Mouse (Mus musculus) left cerebral cortex, postnatal 25 days (tissue): ENCODE data around the gene Tmem59l. TPM values are rescaled to one million over a fixed set of nuclear protein-coding genes. Genes with fewer than 3 reads are reported as not detected.
A peak's percentile ranks its signal among the peaks of the same experiment; 100 is the strongest.

ENCODE experiments used
- DNase-seq, 2 experiments: peaks; one replicate each; pipeline ENCODE4 v3.0.0; 2022; ENCODE audit warnings: low spot score in 2 of 2, mixed read lengths in 1 of 2
- intact Hi-C: fragments of 180-260 bp; cut with DNase I; formaldehyde crosslinking; loops from one replicate; pipeline ENCODE4 v1.15.1; 2025
- total RNA-seq, 2 experiments: library from RNA; stranded (reverse); gene quantifications; 2 replicates each; pipeline ENCODE4 v1.2.3; 2021

Tmem59l gene
- total RNA-seq, 2 experiments from 2014 or later = 264 to 286 TPM

GRCm38 (mm10) chr8:70510228-70510915, 23.2 kb upstream of the Tmem59l start, which contains the start of gene Uba52:
Gene Uba52, minus strand, starts transcription at chr8:70510801.
- DNase-seq = peak; percentile 98 to 99
- intact Hi-C loops = no loop called here

- intact Hi-C loops = loop anchor here (5.0 kb wide), 1 partner anchor 157 kb away; the partner anchor contains the start of gene Upf1
- DNase-seq = no peak
Observed at GRCm38 (mm10) chr8:70509281-70509952, 22.3 kb upstream of the Tmem59l start.

- no peak for DNase-seq
- intact Hi-C loops = loop anchor here (5.0 kb wide), 1 partner anchor 155 kb away; the partner anchor contains the start of gene Upf1
Observed at GRCm38 (mm10) chr8:70507027-70507393, 19.9 kb upstream of the Tmem59l start.

- peak; percentile 94 to 95 for DNase-seq
- intact Hi-C loops = loop anchor here (5.0 kb wide), 1 partner anchor 154 kb away; the partner anchor contains the start of gene Upf1
Observed at GRCm38 (mm10) chr8:70506328-70507026, 19.3 kb upstream of the Tmem59l start, which contains the start of gene Rex1bd. Gene Rex1bd, minus strand, starts transcription at chr8:70506752.

- DNase-seq = no peak
- intact Hi-C loops = loop anchor here (5.0 kb wide), 1 partner anchor 154 kb away; the partner anchor contains the start of gene Upf1
Observed at GRCm38 (mm10) chr8:70505698-70506327, 18.7 kb upstream of the Tmem59l start.

- DNase-seq = peak; percentile 77 to 87
- intact Hi-C loops = loop anchor here (5.0 kb wide), 1 partner anchor 153 kb away; the partner anchor contains the start of gene Upf1
Observed at GRCm38 (mm10) chr8:70504851-70505250, 17.7 kb upstream of the Tmem59l start.

GRCm38 (mm10) chr8:70504291-70504716, 17.1 kb upstream of the Tmem59l start:
- DNase-seq = peak; percentile 47
- intact Hi-C loops = no loop called here

- intact Hi-C loops = loop anchor here (1.0 to 2.0 kb wide), 2 partner anchors 86 to 120 kb away; no protein-coding TSS in a partner anchor
- peak; percentile 55 to 63 for DNase-seq
Observed at GRCm38 (mm10) chr8:70503062-70503750, 16.0 kb upstream of the Tmem59l start.

GRCm38 (mm10) chr8:70502540-70502939, 15.4 kb upstream of the Tmem59l start:
- intact Hi-C loops = loop anchor here (2.0 kb wide), 1 partner anchor 86 kb away; no protein-coding TSS in a partner anchor
- DNase-seq = peak in 1 of 2 experiments; percentile 38

GRCm38 (mm10) chr8:70501820-70502529, 14.8 kb upstream of the Tmem59l start:
- intact Hi-C loops = loop anchor here (2.0 kb wide), 1 partner anchor 85 kb away; no protein-coding TSS in a partner anchor
- DNase-seq = no peak

GRCm38 (mm10) chr8:70500386-70501301, 13.5 kb upstream of the Tmem59l start:
- no peak for DNase-seq
- intact Hi-C loops = no loop called here

GRCm38 (mm10) chr8:70495771-70496062, 8.6 kb upstream of the Tmem59l start:
- no peak for DNase-seq
- intact Hi-C loops = no loop called here

GRCm38 (mm10) chr8:70495001-70495770, 8.0 kb upstream of the Tmem59l start:
- no peak for DNase-seq
- intact Hi-C loops = no loop called here

- intact Hi-C loops = no loop called here
- no peak for DNase-seq
Observed at GRCm38 (mm10) chr8:70494416-70494945, 7.3 kb upstream of the Tmem59l start.

- intact Hi-C loops = no loop called here
- DNase-seq = no peak
Observed at GRCm38 (mm10) chr8:70493692-70494415, 6.7 kb upstream of the Tmem59l start.
